Mouse (Mus musculus) MEL (cell line): ENCODE measurements around the gene Fam57b.

Experiments used
- GATA1 ChIP-seq: IDR thresholded peaks from 2 replicates; pipeline ENCODE4 v1.6.1; 2011; ENCODE audit warnings: low read depth, low read length, improper control_type of control experiment
- MXI1 ChIP-seq: IDR thresholded peaks from 2 replicates; pipeline ENCODE4 v1.6.1; 2011; ENCODE audit warnings: mild to moderate bottlenecking, low read depth, low read length, improper control_type of control experiment
- UBTF ChIP-seq: IDR thresholded peaks from 2 replicates; pipeline ENCODE4 v1.6.1; 2012; ENCODE audit warnings: low read depth, mild to moderate bottlenecking, inconsistent platforms, low read length, improper control_type of control experiment, moderate library complexity, borderline replicate concordance; ENCODE audit not compliant: insufficient read depth
- ZMIZ1 ChIP-seq: IDR thresholded peaks from 2 replicates; pipeline ENCODE4 v1.6.1; 2012; ENCODE audit warnings: low read depth, mild to moderate bottlenecking, inconsistent platforms, low read length, improper control_type of control experiment, moderate library complexity

DNA sequence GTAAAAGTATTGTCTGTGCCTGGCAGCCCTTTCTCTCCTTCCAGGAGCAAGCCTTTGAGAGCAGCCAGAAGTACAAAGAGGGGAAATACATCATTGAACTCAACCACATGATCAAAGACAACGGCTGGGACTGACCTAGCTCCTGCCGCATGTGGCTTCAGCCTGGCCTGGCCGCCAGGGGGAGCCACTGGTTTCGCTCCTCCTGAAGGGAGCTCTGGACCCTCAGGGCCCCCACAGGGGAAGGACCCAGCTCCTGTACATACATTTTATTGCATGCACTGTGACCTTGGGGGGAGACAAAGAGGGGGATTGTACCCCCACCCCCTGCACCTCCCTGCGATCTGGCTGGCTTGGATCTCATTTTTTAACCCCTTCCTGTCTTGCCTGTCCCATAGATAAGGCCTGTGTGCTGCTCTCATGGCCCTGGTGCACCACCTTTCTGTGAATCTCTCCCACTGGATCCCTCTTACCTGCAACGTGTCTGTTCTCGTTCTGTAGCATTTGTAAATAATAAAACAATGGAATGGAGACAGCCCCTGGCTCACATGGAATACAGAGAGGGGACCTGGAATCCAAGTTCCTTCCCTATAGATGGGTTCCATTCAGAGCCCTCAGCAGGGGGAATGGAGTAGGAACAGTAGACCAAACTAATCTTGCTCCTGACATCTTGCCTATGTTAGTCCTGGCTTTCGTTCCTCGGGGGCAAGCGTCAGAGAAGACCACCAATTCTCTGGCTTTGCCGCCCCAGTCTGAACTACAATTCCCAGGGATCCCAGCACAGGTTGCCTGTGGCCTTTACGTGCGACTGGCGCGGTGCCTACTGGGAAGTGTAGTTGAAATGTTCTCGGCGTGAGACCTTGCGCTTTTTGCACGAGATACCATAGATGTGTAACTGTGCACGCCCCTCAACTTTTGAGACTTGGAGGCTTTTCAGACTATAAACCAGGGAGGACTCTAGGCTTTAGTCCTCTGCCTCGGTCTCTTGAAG lies 17.2 kb upstream of the Fam57b start:
- TF ChIP-seq UBTF (no peak), MXI1 (peak; percentile 80), GATA1 (peak; percentile 66), ZMIZ1 (0 out of 2 replicates have a peak, but pooled peaks have one; percentile 25)
